ENCODE assay signal across 16 mouse cellular contexts in genomic region chr3:57595506-57595905, GRCm38 (mm10).
"Had no signal": no experiment of that assay in that cellular context is flagged by ENCODE, and none has a peak within 500 bp of the region (broad histone marks: within the 10 kb centered on the region; RNA-seq: fewer than 3 reads in every experiment).

No protein-coding gene starts in this region.

- DNase-seq: retina, postnatal 1 day; right cerebral cortex, adult 18-20 months; right cerebral cortex, postnatal 14 days; right cerebral cortex, postnatal 25 days; right cerebral cortex, postnatal 4 days; spleen, adult 18-20 months; thymus, adult 18-20 months; thymus, adult 2 months; thymus, postnatal 14 days; thymus, postnatal 25 days; thymus, postnatal 36 days; thymus, postnatal 4 days had no signal

- H3K36me3 ChIP-seq: neural tube, embryonic 13.5 days; neural tube, embryonic 15.5 days; stomach, embryonic 15.5 days had no signal

- H3K4me3 ChIP-seq: neural tube, embryonic 13.5 days; neural tube, embryonic 15.5 days; stomach, embryonic 15.5 days had no signal

- H3K9me3 ChIP-seq: neural tube, embryonic 13.5 days; neural tube, embryonic 15.5 days; stomach, embryonic 15.5 days had no signal

- H3K27me3 ChIP-seq: neural tube, embryonic 13.5 days; neural tube, embryonic 15.5 days; stomach, embryonic 15.5 days had no signal

- H3K9ac ChIP-seq: neural tube, embryonic 13.5 days; neural tube, embryonic 15.5 days; stomach, embryonic 15.5 days had no signal

- H3K27ac ChIP-seq: neural tube, embryonic 13.5 days; neural tube, embryonic 15.5 days; stomach, embryonic 15.5 days; stomach, postnatal 0 days had no signal

- H3K4me2 ChIP-seq: neural tube, embryonic 13.5 days; neural tube, embryonic 15.5 days; stomach, embryonic 15.5 days had no signal

- H3K4me1 ChIP-seq: neural tube, embryonic 13.5 days; neural tube, embryonic 15.5 days; stomach, embryonic 15.5 days had no signal
